Mouse (Mus musculus) monocyte, adult 5-6 weeks (primary cell): ENCODE measurements at regions not wholly inside any gene's neighbourhood (a gene's known extent, or its start where the extent isn't known, plus 50 kb on each side); places are given as distances from the start of the nearest gene placed in this dataset.

ENCODE experiments used
- ATAC-seq: fragments of 153-309, 156-312 bp; replicated peaks from 2 replicates; pipeline ENCODE4 v1.8.0; 2017; ENCODE audit warnings: mild to moderate bottlenecking; ENCODE audit not compliant: low TSS enrichment, insufficient number of reproducible peaks, severe bottlenecking, poor library complexity, low FRiP score

DNA sequence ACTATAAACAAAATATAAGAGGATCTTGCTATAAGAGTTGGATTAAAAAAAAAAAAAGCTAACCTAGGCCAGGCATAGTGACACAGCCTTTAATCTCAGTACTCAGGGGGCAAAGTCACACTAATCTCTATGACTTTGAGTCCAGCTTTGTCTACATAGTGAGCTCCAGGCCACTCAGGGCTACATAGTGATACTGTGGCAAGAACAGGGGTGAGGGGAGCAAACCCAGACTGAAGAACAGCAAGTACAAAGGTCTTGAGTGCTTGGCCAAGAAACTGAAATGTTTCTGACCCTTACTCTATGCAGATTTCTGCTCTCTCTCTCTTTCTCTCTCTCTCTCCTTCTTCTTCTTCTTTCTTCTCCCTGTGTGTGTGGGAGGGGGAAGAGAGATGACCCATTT, 140.9 kb upstream of the Igf1 start:
- ATAC-seq = no peak

DNA sequence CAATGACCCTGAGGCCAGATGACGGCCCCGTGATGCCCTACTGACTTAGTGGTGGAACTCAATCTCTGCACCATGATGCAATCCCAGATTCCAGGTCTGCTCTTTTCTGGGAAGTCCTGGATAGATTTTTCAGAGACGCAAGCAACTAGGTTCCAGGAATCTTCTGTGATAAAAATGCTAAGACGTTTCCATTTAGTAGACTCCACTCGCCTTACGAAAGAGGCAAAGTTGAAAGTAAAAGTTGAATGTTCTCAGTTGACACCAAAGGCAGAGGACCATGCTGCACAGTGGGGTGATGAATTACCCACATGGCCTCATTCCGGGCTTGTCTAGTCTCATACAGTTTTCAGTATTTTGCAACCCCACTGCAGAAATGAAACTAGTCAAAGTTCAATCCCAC, 139.6 kb upstream of the Igf1 start:
- no peak for ATAC-seq

DNA sequence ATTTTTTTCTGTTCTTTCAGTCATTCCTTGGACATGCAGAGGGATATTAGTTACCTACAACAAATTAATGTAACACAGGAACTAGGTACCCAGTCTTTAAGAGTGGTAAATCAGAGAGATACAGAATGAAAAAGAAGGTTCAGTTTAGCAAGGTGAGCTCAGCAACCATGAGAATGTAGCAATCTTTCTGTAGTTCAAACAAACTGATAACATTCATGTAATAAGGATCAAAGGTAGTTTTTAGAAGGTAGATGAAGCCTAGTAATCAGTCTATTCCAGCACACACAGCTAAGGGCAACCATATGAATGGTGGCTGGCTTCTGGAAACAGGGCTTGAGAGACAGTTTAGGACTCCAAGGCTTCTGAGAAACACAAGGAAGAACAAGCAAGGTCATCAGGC, 138.1 kb upstream of the Igf1 start:
- no peak for ATAC-seq

DNA sequence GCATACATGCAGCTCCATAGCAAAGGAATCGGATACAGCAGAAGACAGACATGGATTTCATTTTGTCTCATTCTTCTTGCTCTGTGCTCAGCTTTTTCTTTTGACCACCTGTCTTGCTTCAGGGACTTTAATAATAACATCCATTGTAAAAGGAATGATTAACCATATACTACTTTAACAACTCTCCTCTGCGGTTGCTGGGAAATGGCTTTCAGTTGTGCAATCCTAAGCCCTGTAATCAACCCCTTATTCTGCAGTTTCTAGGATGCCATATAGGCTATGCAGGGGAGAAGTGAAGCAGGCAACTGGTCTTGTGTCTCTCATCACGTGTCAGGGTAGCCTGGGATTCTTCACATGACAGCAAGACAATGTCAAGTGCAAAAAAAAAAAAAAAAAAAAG, 135.8 kb upstream of the Igf1 start:
- ATAC-seq = no peak

DNA sequence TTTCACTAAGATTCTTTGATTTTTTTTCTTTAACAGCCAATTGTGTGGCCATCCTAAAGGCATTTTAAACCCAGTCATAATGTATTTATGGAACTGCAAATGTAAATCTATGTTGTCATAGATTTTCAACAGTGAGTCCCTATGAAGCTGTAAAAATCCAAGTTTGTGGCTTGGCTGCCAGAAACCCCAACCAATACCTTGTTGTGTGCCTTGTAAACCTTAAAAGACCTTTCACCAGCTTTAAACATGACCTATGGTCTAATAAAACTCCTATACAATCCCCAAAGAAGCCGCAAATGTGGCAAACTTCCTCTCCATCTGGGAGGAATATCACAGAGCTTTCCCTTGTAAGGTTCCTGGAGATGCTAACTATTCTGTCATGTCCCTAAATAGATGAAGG, 125.4 kb upstream of the Igf1 start:
- no peak for ATAC-seq

DNA sequence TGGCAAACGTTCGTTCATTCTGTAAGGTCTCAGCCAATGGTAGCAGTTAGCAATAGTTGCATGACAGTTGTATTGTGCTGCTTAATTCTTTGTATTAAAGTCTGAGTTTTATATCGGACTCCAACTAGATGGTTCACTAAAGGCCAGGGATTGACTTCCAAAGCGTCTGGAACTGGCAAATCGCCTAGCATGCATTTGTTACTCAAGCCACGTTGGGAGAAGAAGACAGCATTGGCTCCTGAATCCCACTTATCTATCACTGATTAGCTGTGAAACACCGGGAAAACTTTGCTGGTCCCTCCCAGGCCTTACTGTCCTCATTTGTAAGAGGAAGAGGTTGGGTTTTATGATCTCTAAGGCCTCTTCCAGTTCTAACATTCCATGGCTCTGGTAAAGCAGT, 124.8 kb upstream of the Igf1 start:
- no peak for ATAC-seq

DNA sequence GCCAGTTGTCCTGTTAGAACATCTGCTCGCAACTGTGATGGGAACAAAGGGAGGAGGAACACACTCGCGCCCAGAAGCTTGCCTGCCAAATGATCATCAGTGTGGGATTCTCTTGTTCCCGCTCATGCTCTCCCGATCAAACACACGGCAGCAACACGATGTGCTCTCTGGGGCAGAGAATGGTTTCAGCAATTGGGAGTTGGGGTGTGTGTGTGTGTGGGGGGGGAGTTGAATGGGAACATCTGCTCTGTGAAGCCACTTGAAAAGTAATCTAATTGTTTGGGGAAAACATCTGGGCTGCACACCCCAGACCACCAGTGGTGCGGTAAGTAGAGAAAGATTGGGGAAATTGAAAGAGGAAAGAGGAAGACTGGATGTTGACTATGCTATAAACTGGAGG, 117.7 kb upstream of the Igf1 start:
- ATAC-seq = no peak

DNA sequence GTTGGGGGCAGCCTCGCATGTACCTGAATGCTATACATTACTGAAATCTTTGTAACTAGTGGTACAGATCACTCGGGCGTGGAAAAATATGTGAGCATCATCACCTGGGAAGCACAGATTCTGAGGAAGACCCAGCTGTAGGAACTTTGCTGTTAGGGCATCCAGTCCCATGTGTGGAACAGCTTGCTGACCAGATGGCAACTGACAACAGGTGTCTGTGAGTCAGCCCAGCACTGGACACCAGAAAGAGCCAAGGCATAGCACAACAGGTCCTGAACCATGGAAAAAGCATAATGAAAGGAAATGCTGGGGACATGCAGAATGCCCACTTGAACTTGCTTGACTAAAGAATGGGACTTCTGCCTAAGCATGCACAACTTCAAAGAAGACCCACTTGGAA, 115.3 kb upstream of the Igf1 start:
- ATAC-seq = no peak

DNA sequence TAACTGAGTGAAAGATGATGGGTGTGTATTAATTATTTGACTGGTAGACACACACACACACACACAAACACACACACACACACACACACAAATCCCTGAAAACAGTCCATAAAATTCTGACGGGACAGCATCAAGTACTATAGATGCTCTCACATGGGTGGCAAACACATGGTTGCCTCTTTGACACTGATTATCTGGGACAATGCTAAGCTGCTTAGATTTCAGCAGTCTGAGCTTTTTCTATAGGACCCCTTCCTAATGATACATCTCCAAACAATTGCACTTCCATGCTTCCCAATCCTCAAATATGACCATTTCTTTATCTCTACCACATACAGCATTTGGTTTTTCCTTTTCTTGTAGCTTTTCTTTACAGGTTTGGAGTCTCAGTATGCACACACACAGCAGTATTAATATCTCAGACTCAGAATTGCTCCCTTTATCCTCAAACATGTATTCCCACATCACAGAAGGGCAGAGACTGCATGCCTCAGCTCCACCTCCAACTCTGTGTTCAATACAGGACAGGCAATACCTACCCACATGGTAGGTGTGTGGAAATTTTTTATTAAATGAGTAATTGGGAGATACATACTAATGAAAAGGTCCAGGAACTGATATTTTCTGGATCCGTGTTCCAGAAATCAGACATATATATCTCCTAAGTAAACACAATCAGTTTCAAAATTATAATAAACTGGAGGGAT, 110.1 kb upstream of the Igf1 start:
- ATAC-seq = no peak

DNA sequence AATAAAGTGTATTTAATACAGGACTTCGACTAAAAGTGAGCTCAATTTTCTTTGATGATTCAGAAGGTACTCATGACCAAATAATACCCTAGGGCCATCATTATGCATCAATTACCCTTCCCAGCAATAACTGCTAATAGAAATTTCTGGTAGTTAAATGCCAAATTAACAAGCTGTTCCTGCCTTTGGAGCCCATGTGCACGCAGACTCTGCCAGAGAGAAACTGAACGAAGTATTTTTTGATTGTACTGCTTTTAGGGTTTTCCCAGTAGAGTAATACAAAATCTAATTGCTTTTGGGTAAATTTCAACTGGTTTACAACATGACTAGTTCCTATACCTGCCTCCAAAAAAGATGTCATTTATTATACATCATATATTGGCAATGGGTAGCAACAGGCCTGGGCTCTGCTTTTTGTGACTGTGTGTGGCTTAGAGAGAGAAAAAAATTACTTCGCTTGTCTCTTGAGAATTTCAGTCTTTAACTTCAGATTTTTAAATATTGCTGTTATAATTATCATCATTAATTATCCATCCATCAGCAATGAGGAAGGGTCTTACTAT, 109.4 kb upstream of the Igf1 start:
- no peak for ATAC-seq

DNA sequence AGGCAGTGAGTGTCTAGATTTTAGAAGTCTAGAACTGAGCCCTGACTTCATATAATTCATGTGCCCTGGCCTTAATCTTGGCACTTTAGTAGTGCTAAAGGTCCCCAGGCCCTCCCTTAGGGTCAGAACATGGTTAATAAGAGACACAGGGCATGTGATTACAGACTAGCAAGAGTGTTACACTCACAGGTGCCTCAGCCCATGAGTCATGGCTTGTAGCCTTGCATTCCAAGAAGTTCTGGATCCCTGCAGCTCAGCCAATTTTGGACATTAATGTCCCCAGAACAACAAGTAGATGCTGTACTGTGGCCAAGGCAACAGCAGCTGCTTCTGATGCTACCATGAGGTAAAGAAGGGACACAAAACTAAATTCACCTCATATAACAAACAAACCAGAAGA, 107.7 kb upstream of the Igf1 start:
- no peak for ATAC-seq

DNA sequence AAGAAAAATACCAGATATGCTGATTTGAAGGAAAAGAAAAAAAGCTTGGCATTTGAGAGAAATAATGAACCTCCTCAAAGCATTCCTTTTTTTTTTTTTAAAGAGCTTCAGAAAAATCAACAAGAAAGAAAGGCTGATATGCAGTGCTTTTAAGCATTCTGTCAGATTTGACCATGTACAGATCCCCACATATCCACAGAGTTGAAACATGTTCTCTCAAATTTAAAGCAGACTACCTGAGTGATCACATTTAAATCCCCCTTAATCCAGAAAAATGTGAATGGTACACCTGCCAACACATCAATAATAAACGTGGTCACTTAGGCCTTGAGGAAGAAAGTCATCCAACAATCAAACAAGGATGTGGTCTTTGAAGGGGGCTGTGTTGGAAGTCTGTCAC, 107.1 kb upstream of the Igf1 start:
- ATAC-seq = no peak

DNA sequence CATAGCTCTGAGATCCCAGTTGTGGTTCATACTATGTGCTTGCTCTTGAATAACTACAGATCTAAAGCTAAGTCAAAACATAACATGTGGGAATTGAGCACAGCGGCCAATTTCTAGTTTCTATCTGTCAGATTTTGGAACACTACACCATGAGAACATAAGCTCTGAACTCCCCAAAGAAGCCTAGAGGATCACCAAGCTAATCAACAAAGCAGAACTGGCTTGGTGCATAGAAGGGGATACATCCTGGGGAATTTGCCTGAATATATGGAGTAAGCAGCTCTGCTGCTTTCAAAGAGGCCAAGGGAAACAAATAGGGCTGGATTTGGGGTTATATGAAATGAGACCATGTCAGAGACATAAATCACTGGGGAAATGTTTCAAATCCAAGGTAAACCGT, 105.9 kb upstream of the Igf1 start:
- no peak for ATAC-seq

DNA sequence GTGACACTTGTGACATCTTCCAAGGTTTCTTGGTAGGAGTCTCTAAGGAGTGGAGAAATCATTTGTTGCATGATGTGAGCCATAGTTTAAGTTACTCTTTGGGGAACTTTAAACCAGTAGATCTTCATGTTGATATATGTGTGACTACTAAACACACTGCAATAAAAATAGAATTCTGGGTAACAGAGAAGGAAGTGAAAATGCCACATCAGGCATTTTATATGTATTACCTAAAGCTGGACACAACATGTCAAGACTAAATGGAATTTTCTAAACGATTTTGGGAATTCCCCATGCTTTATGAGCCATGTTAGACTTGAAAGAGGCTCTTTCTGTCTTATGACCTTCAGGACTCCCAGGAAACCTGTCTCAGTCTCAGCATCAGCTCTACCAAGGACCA, 104.6 kb upstream of the Igf1 start:
- ATAC-seq = no peak

DNA sequence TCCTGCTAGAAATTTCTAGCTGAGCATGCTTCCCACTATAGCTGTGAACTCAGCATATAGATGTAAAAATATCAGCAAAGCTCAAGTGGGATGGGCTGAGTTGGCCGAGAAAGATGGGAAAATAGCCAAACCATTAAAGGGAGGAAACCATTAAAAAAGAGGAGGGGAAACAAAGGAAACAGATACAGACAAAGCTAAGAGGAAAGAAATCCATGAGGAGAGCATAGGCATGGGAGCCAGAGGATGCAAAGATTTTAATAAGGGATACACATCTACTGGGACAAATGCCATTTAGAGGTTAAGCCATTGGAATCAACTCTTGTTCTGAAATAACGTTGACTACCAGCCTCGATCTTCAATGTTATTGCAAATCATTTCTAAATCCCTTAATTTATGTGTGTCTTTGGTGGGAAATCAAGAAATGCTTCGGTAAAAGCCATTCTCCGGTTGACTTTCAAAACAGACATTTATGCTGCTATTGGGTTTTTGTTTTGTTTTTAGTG, 96.5 kb upstream of the Igf1 start:
- ATAC-seq = no peak

DNA sequence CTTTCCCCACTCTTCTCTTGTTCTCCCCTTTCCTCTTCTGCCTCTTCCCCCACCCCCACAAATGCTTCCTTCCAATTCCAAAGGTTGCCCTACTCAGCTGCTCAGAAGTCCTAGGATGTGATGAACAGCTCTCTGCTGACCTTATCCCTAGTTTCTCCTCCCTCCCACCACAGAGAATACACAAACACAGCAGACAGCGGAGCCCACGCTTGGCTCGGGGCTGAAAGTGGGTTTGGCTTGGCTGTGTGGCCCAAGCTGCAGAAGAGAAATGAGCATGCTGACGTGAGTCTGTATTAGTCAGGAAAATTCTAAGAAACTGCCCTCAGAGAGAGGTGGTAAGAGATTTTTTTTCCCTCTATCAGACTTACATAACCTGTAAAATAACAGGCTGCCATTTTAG, 70.5 kb upstream of the Igf1 start:
- ATAC-seq = no peak

DNA sequence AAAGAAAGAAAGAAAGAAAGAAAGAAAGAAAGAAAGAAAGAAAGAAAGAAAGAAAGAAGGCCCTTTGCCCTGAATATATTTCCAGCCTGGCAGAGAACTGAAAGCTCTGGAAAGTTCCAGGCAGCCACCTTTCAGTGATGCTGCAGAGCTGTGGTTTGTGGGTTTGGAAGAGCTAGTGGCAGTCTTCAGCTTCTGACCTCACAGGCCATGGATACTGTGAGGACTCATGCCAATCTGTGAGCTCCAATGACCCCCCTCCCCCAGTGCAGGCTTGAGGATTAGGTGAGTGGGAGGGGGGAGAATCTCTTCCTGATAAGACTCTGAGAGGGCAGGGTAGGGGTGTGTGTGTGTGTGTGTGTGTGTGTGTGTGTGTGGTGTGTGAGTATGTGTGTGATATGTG, 65.7 kb upstream of the Igf1 start:
- ATAC-seq = no peak

DNA sequence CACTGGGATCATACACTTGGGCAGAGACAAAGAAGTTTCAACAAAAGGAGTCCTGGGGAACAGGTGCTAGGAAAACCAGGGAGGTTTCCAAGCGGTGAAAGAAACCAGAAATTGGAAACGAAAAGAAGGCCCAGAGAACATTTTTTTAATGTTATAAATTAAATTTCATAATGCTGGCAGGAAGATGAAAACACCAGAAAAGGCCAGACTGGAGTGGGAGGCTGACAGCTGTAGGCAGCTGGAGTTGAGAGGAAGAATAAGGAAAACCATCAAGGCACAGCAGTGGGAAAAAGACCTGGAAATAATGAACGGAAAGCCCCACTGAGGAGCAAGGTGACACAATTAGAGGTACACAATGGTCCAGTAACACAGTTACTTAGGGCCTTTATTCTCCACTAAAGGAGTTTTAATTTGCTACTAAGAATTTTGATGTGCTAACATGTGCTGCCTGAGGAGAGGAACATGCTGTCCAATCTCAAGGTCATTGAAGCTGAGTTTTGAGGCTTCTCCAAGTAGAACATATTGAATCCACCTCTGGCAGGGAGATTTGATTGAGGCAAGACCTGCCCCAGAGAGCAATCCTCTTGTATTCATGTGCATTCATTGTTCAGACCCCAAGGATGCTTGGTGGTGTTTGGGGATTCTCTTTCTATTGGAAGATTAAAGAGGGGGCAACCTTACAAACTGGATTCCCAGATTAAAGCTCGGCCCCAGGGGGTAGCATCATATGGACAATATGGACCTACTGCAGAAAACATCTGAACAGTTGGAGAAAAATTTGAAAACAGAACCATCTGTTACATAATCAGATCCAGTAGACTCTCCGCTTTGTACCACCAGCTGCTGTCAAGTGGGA, 53.9 kb upstream of the Igf1 start:
- ATAC-seq = no peak

DNA sequence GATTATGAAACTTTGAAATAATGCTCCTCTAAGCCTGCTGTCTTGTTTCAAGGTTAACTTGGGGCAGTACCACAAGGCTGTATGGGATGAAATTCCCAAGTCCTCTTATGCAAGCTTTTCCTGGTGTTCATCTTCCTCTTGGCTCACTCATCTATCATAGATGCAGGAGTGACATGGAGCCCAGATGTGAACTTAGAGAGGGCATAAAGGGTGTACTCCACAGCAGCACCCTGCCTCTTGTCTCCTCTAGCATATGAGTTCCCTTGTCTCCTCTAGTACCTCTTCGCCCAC, 53.3 kb upstream of the Igf1 start:
- ATAC-seq = no peak
